Mouse (Mus musculus): ENCODE results near the gene S100a13. TPM values are rescaled to one million over a fixed set of nuclear protein-coding genes. Genes with fewer than 3 reads are reported as not detected.
A peak's percentile ranks its signal among the peaks of the same experiment; 100 is the strongest.

Gene S100a13
- 7.4 and 11.1 TPM in 2 replicates for polyA plus RNA-seq (2012; rRNA removed)
- 18.0 and 19.7 TPM in 2 replicates for polyA plus RNA-seq (2014; fragmentation: Nextera tagmentation; extraction: Ambion mirVana)

DNA sequence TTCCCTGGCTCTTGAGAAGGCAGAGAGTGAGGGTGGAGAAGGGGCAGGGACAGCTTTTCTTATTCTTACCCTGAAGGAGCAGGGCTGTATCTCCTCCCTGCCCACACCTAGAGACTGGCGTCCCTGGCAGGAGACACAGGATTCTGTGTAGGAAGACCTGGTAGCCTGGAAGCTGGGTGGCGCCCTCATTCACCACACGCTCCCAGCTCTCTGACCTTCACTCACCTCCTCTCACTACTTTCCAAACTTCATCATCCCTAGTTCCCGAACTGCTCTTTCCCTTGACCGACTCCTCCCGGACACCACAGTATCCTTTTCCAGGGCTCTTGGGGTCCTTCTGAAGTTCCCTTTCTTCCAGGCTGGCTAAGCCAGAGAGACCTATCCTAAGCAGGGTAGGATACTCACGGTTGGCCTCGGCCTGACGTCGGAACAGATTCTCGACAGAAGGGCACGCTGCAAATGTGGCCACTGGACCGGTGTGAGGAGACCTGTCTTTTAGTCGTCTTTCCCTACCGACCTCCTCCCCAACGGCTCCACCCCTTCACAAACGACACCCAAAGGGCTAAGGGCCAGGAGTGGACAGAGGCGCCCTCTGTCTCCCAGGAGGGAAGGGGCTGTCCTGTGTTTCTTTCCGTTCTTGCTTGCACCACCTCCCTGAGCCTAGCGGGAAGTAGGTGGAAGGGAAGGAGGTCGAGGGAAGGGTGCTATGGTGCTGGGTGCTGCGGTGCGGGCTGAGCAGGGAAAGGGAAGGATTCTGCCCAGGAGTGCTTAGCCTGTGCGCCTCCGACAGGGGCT is at the start of gene S100a13, which contains the start of gene S100a1:
Gene S100a13 (plus strand): TSS at position 640 of the 795 bp plus-strand sequence.
Gene S100a1 (minus strand): TSS at position 597 of the 795 bp plus-strand sequence.
- peaks cover 5 to 19% of the 10 kb centered on the region in 2 experiments for H3K4me1 ChIP-seq (replicated peaks; ENCODE audit: control insufficient read depth in 2 of 2, insufficient read depth in 2 of 2, low read length in 1 of 2)
- H3K9ac ChIP-seq (replicated peaks) = peak within 1 kb of the TSS; percentile 68
- WGBS (ENCODE audit: insufficient replicate concordance) = 3% methylated on average over 25 of the region's 25 CpGs
- no peaks in the 10 kb centered on the region for H3K36me3 ChIP-seq (replicated peaks; ENCODE audit: control insufficient read depth, insufficient read depth, low read depth)
- no peaks in the 10 kb centered on the region for H3K9me3 ChIP-seq (ENCODE audit: control insufficient read depth, low read length)
- TF ChIP-seq EP300 (IDR thresholded peaks at IDR 0.05; ENCODE audit: low read depth) (no peak), CTCF (IDR thresholded peaks at IDR 0.05; ENCODE audit: low read depth) (peak; percentile 59)
- peak within 1 kb of the TSS; percentile 54 to 66 for H3K4me3 ChIP-seq (ENCODE audit: insufficient read depth in 1 of 2, low read depth in 2 of 2, low read length in 2 of 2)
- peak in 1 of 3 experiments; percentile 45 for DNase-seq (ENCODE audit: low read depth in 3 of 3, low spot score in 3 of 3)
- H3K27me3 ChIP-seq (ENCODE audit: control insufficient read depth, insufficient read depth, low read length) = no peaks in the 10 kb centered on the region; the same call in 1 of the 2 replicates
- H3K4me2 ChIP-seq (ENCODE audit: low read depth) = peak within 1 kb of the TSS; percentile 98
- no peak within 1 kb of the TSS for H3K27ac ChIP-seq
- peak; percentile 17 for ATAC-seq (ENCODE audit: insufficient read depth)

DNA sequence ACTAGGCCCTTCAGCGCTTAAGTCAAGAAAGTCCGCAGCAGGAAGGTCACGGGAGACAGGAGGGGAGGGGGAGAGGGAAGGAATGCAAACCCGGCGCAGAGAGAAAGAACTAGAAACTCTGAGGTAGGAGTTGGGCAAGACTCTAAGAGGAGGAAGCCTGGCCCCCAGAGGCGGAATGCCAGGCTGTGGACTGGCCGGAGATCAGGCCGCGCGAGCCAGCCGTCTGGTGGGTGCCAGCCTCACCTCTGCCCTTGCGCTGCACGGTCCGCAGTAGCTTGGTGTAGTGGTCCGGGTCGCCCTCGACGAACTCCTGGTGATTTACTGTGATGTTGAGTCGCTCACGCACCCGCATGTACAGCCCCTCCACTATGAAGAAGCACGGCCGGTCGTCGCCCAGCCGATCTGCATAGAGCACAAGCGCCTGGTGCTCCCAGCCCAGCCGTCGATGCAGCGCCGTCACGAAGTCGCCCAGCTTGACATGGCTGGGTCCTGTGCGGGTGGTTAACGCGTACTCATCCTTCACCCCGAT is 49.6 kb upstream of the S100a13 start:
- H3K36me3 ChIP-seq (replicated peaks; ENCODE audit: control insufficient read depth, insufficient read depth, low read depth) = no peaks in the 10 kb centered on the region
- DNase-seq (ENCODE audit: low read depth in 3 of 3, low spot score in 3 of 3) (no peak), ATAC-seq (ENCODE audit: insufficient read depth) (no peak)
- H3K9me3 ChIP-seq (ENCODE audit: control insufficient read depth, low read length) = no peaks in the 10 kb centered on the region
- no peak overlapping the region for H3K27ac ChIP-seq
- WGBS (ENCODE audit: insufficient replicate concordance) = 15% methylated on average over 37 of the region's 37 CpGs
- H3K4me1 ChIP-seq (replicated peaks; ENCODE audit: control insufficient read depth in 2 of 2, insufficient read depth in 2 of 2, low read length in 1 of 2) = peaks cover 0 to 2% of the 10 kb centered on the region in 2 experiments; a peak in 1 of 4 replicates
- TF ChIP-seq CTCF (IDR thresholded peaks at IDR 0.05; ENCODE audit: low read depth) = no peak
- H3K4me2 ChIP-seq (ENCODE audit: low read depth) = peak overlapping the region; percentile 67
- no peak overlapping the region for H3K9ac ChIP-seq (replicated peaks)
- peaks cover 45% of the 10 kb centered on the region for H3K27me3 ChIP-seq (ENCODE audit: control insufficient read depth, insufficient read depth, low read length)
- H3K4me3 ChIP-seq (ENCODE audit: insufficient read depth in 1 of 2, low read depth in 2 of 2, low read length in 2 of 2) = peak overlapping the region; percentile 10 to 48; a peak in 3 of 4 replicates

DNA sequence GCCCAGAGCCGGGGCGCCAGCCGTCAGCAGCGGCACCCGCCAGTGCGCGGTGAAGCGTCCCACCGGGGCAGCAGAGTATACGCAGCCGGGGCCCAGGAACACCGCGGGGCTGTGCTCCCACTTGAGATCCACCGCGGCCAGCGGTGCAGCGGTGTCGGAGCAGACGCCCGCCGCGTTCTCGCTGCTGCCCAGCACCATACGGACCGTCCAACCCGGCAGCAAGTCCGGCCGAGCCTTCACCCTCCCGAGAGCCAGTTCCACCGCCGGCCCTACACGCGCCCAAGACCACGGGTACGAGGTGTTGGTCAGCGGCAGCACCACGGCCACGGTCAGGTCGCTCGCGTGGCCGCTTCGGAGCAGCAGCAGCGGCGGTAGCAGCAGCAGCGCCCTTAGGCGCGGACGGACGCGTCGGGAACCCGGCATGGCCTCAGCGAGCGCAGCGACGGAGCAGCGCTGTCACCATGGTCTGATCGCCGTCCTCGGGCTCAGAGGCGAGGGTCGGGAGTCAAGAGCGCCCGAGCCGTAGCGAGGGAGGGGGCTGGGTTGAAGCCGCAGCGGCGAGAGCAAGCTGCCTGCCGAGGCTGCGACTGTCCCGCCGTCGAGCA is 49.1 kb upstream of the S100a13 start:
- peaks cover 0 to 2% of the 10 kb centered on the region in 2 experiments; a peak in 1 of 4 replicates for H3K4me1 ChIP-seq (replicated peaks; ENCODE audit: control insufficient read depth in 2 of 2, insufficient read depth in 2 of 2, low read length in 1 of 2)
- peak overlapping the region; percentile 26 to 48 for H3K4me3 ChIP-seq (ENCODE audit: insufficient read depth in 1 of 2, low read depth in 2 of 2, low read length in 2 of 2)
- ATAC-seq (ENCODE audit: insufficient read depth) (no peak), DNase-seq (ENCODE audit: low read depth in 3 of 3, low spot score in 3 of 3) (no peak)
- H3K9me3 ChIP-seq (ENCODE audit: control insufficient read depth, low read length) = no peaks in the 10 kb centered on the region
- no peak for TF ChIP-seq EP300 (IDR thresholded peaks at IDR 0.05; ENCODE audit: low read depth)
- no peak for TF ChIP-seq CTCF (IDR thresholded peaks at IDR 0.05; ENCODE audit: low read depth)
- H3K36me3 ChIP-seq (replicated peaks; ENCODE audit: control insufficient read depth, insufficient read depth, low read depth) = no peaks in the 10 kb centered on the region
- peaks cover 45% of the 10 kb centered on the region for H3K27me3 ChIP-seq (ENCODE audit: control insufficient read depth, insufficient read depth, low read length)
- peak overlapping the region; percentile 67 for H3K4me2 ChIP-seq (ENCODE audit: low read depth)
- no peak overlapping the region for H3K9ac ChIP-seq (replicated peaks)
- 3% methylated on average over 75 of the region's 75 CpGs for WGBS (ENCODE audit: insufficient replicate concordance)
- H3K27ac ChIP-seq = no peak overlapping the region

GRCm38 (mm10) chr3:90465686-90466310 is 48.4 kb upstream of the S100a13 start, which contains the start of gene Npr1:
Gene Npr1 (minus strand): TSS chr3:90465866.
- under 1% methylated on average over 31 of the region's 49 CpGs for WGBS (ENCODE audit: insufficient replicate concordance)
- TF ChIP-seq EP300 (IDR thresholded peaks at IDR 0.05; ENCODE audit: low read depth) = no peak
- no peak for TF ChIP-seq CTCF (IDR thresholded peaks at IDR 0.05; ENCODE audit: low read depth)

More at GRCm38 (mm10) chr3:90465686-90466310, 48.4 kb upstream of the S100a13 start, which contains the start of gene Npr1:
- H3K27ac ChIP-seq = no peak within 1 kb of the TSS
- H3K4me1 ChIP-seq (replicated peaks; ENCODE audit: control insufficient read depth in 2 of 2, insufficient read depth in 2 of 2, low read length in 1 of 2) = peaks cover 0 to 2% of the 10 kb centered on the region in 2 experiments; a peak in 1 of 4 replicates
- peak within 1 kb of the TSS; percentile 67 for H3K4me2 ChIP-seq (ENCODE audit: low read depth)
- H3K4me3 ChIP-seq (ENCODE audit: insufficient read depth in 1 of 2, low read depth in 2 of 2, low read length in 2 of 2) = peak within 1 kb of the TSS; percentile 26 to 48
- peaks cover 45% of the 10 kb centered on the region for H3K27me3 ChIP-seq (ENCODE audit: control insufficient read depth, insufficient read depth, low read length)
- no peaks in the 10 kb centered on the region for H3K36me3 ChIP-seq (replicated peaks; ENCODE audit: control insufficient read depth, insufficient read depth, low read depth)
- no peak within 1 kb of the TSS for H3K9ac ChIP-seq (replicated peaks)
- peak; percentile 34 for ATAC-seq (ENCODE audit: insufficient read depth)
- H3K9me3 ChIP-seq (ENCODE audit: control insufficient read depth, low read length) = no peaks in the 10 kb centered on the region
- no peak for DNase-seq (ENCODE audit: low read depth in 3 of 3, low spot score in 3 of 3)

Data from liver, embryonic 14.5 days (tissue).